In genomic region chr6:118022898-118023635, GRCm38 (mm10) we compare ENCODE assay signal across 22 mouse cellular contexts. TPM values are rescaled to one million over a fixed set of nuclear protein-coding genes. Genes with fewer than 3 reads are reported as not detected.
DNase-seq lines count a peak whose midpoint lies in the region; TF ChIP-seq lines count a peak whose summit lies in the region.
"Had no signal": no experiment of that assay in that cellular context is flagged by ENCODE, and none has a peak within 500 bp of the region (broad histone marks: within the 10 kb centered on the region; RNA-seq: fewer than 3 reads in every experiment).

No protein-coding gene starts in this region.

- TF ChIP-seq CTCF in olfactory bulb, adult 2 months (IDR thresholded peaks at IDR 0.05; ENCODE audit: insufficient read depth, low read depth, low read length), result no peak

- H3K27ac ChIP-seq in olfactory bulb, adult 2 months (ENCODE audit: insufficient read depth, low read depth, low read length), result peak overlapping the region; percentile 27
- H3K27ac ChIP-seq: heart, embryonic 10.5 days; kidney, postnatal 0 days; limb, embryonic 12.5 days; liver, embryonic 13.5 days; lung, embryonic 15.5 days; midbrain, embryonic 12.5 days; neural tube, embryonic 13.5 days had no signal

- peak; percentile 33 for DNase-seq in layer of hippocampus, adult 11-12 months (ENCODE audit: low spot score)
- DNase-seq in layer of hippocampus, postnatal 10 days (ENCODE audit: low spot score in 2 of 2), result no peak
- DNase-seq in brain, adult 2 months (ENCODE audit: low read depth, low spot score), result peak; percentile 91
- DNase-seq in frontal cortex, postnatal 25 days (ENCODE audit: low spot score in 2 of 2), result peak; percentile 33 to 42
- no peak for DNase-seq in heart, postnatal 10 days
- DNase-seq in thymus, postnatal 14 days, result no peak
- no peak for DNase-seq in T-cell, adult 2 months (ENCODE audit: low spot score)
- DNase-seq: B cell, adult 2 months; cerebellum, adult 9-11 months; gastrocnemius, postnatal 36 days; kidney, adult 18-20 months; liver, embryonic 13.5 days; lung, postnatal 4 days; thymus, postnatal 36 days had no signal

- WGBS in olfactory bulb, adult 2 months, result 34% methylated on average over 15 of the region's 15 CpGs

- no peak for TF ChIP-seq POLR2A in olfactory bulb, adult 2 months (IDR thresholded peaks at IDR 0.05; ENCODE audit: insufficient read depth, low read depth, low read length)

- peaks cover 36% of the 10 kb centered on the region for H3K4me1 ChIP-seq in olfactory bulb, adult 2 months (ENCODE audit: control insufficient read depth, insufficient read depth, low read length)
- H3K4me1 ChIP-seq: limb, embryonic 12.5 days; liver, embryonic 13.5 days; lung, embryonic 15.5 days had no signal

- no peak overlapping the region for H3K4me3 ChIP-seq in olfactory bulb, adult 2 months (ENCODE audit: insufficient read depth, low read depth, low read length)
- H3K4me3 ChIP-seq: heart, embryonic 10.5 days; limb, embryonic 12.5 days; liver, embryonic 13.5 days; lung, embryonic 15.5 days; midbrain, embryonic 12.5 days; neural tube, embryonic 13.5 days had no signal

- intact Hi-C loops in heart, postnatal 10 days (cut with DNase I), result no loop called here

RNA-seq across cellular contexts. Expression of gene Rasgef1a, which starts 11.8 kb away (rescaled TPM):
- total RNA-seq in layer of hippocampus, postnatal 10 days (2021), result 10 to 100 TPM; 88.6 to 89.3 TPM
- polyA plus RNA-seq in olfactory bulb, adult 2 months (2012; ENCODE audit: insufficient read depth, insufficient read length, low replicate concordance, missing spikeins), result not detected in 2 replicates
- total RNA-seq in heart, postnatal 10 days (2021), result under 1 TPM; 0.10 to 0.37 TPM
- polyA plus RNA-seq: hindbrain, embryonic 11.5 days; limb, embryonic 12.5 days had no signal

Comparison
In these comparisons a context has a peak if more than half of its experiments do, and no peak if none do; other contexts are left out.
1. DNase-seq: peak in layer of hippocampus, adult 11-12 months (single experiment), brain, adult 2 months (single experiment) and frontal cortex, postnatal 25 days (2 of 2); none in layer of hippocampus, postnatal 10 days (0 of 2), heart, postnatal 10 days (0 of 2), thymus, postnatal 14 days (single experiment) and T-cell, adult 2 months (single experiment).
2. RNA of gene Rasgef1a, which starts 11.8 kb away (total RNA-seq): 88.6 to 89.3 TPM in layer of hippocampus, postnatal 10 days; 0.10 to 0.37 TPM in heart, postnatal 10 days; every median in the first group is over 10 times any median in the second.